Mouse (Mus musculus) myocyte (in vitro differentiated cells): ENCODE results near the gene Tenm2. TPM values are rescaled to one million over a fixed set of nuclear protein-coding genes. Genes with fewer than 3 reads are reported as not detected.

Experiments
- H3K27me3 ChIP-seq: one replicate; pipeline ENCODE4 v1.6.1; 2011; ENCODE audit not compliant: control insufficient read depth, insufficient read depth, insufficient read length
- H3K36me3 ChIP-seq: one replicate; pipeline ENCODE4 v1.6.1; 2011; ENCODE audit not compliant: control insufficient read depth, insufficient read depth
- H3K4me2 ChIP-seq: one replicate; pipeline ENCODE4 v1.6.1; 2011; ENCODE audit warnings: low read depth, control low read depth
- H3K4me3 ChIP-seq: one replicate; pipeline ENCODE4 v1.5.1; 2011; ENCODE audit warnings: mild to moderate bottlenecking, control low read depth, moderate library complexity
- H3K79me2 ChIP-seq: one replicate; pipeline ENCODE4 v1.6.1; 2011; ENCODE audit not compliant: control insufficient read depth, insufficient read depth
- H3ac ChIP-seq: one replicate; pipeline ENCODE4 v1.6.1; 2011; ENCODE audit not compliant: control insufficient read depth, insufficient read length
- CEBPB ChIP-seq: IDR thresholded peaks from 2 replicates; pipeline ENCODE4 v1.6.1; 2011; ENCODE audit warnings: mild to moderate bottlenecking, moderate library complexity; ENCODE audit not compliant: poor library complexity, insufficient read depth, severe bottlenecking
- E2F4 ChIP-seq: IDR thresholded peaks from one replicate; pipeline ENCODE4 v1.6.1; 2011; ENCODE audit warnings: mild to moderate bottlenecking, control low read depth, moderate library complexity; ENCODE audit not compliant: insufficient read depth
- MAX ChIP-seq: IDR thresholded peaks from one replicate; pipeline ENCODE4 v1.6.1; 2011; ENCODE audit warnings: low read depth, mild to moderate bottlenecking, control low read depth
- MYOD1 ChIP-seq, 3 experiments: IDR thresholded peaks; one replicate each; pipeline ENCODE4 v1.6.1; 2011; ENCODE audit warnings: control low read depth in 2 of 3, low read depth in 2 of 3, mild to moderate bottlenecking in 2 of 3, moderate library complexity in 1 of 3; ENCODE audit not compliant: insufficient read length in 2 of 3, control insufficient read depth in 1 of 3
- MYOG ChIP-seq, 3 experiments: IDR thresholded peaks; one replicate each; pipeline ENCODE4 v1.6.1; 2011; ENCODE audit warnings: control low read depth in 2 of 3, low read depth in 2 of 3, mild to moderate bottlenecking in 2 of 3; ENCODE audit not compliant: insufficient read length in 2 of 3, control insufficient read depth in 1 of 3, insufficient read depth in 1 of 3
- POLR2A ChIP-seq: IDR thresholded peaks from one replicate; pipeline ENCODE4 v1.6.1; 2011; ENCODE audit warnings: low read depth, mild to moderate bottlenecking, control low read depth, moderate library complexity; ENCODE audit not compliant: insufficient read length
- POLR2AphosphoS2 ChIP-seq: IDR thresholded peaks from one replicate; pipeline ENCODE4 v1.6.1; 2011; ENCODE audit warnings: low read depth, control low read depth; ENCODE audit not compliant: insufficient read length
- REST ChIP-seq: IDR thresholded peaks from one replicate; pipeline ENCODE4 v1.6.1; 2011; ENCODE audit warnings: mild to moderate bottlenecking, control low read depth, moderate library complexity; ENCODE audit not compliant: insufficient read depth, insufficient read length
- SRF ChIP-seq: IDR thresholded peaks from one replicate; pipeline ENCODE4 v1.6.1; 2011; ENCODE audit warnings: low read depth; ENCODE audit not compliant: control insufficient read depth, insufficient read length
- TCF12 ChIP-seq: IDR thresholded peaks from one replicate; pipeline ENCODE4 v1.6.1; 2011; ENCODE audit warnings: mild to moderate bottlenecking, control low read depth; ENCODE audit not compliant: poor library complexity, insufficient read depth, severe bottlenecking
- TCF3 ChIP-seq: IDR thresholded peaks from one replicate; pipeline ENCODE4 v1.6.1; 2011; ENCODE audit warnings: low read depth, control low read depth; ENCODE audit not compliant: insufficient read length
- USF1 ChIP-seq: IDR thresholded peaks from one replicate; pipeline ENCODE4 v1.6.1; 2011; ENCODE audit warnings: low read depth, mild to moderate bottlenecking, control low read depth, moderate library complexity
- polyA plus RNA-seq: library from polyadenylated mRNA; unstranded; fragments of >200 nt; fragmentation: generic; extraction: Trizol; gene quantifications from one replicate; pipeline ENCODE4 v1.2.1, GENCODE M21; 2012; ENCODE audit warnings: missing spikeins

The Tenm2 gene
- polyA plus RNA-seq, 1 experiment: 0.28 TPM

DNA sequence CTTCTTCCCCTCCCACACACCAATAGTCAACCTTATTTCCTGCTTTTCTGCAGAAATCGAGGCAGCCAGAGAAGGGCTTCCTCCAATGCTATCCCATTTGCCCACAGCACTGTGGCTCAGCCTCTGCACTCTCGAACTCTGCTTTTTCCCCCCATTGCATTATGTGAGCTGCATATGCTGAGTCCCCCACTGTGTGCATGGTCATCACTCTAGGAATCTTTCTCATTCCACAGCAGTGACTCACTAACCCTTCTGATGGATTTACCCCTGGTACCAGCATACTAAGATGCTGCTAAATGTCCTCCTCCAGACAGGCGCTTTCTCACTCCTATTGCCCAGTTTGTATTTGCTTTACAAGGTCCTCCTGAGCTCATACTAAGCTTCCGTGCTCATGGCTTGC, 1222.6 kb downstream of the Tenm2 start:
- Histone ChIP-seq H3K27me3 (no peaks in the 10 kb centered on the region), H3K36me3 (no peaks in the 10 kb centered on the region), H3K4me3 (no peak overlapping the region), H3ac (no peak overlapping the region), H3K4me2 (no peak overlapping the region), H3K79me2 (no peaks in the 10 kb centered on the region)
- TF ChIP-seq CEBPB (no peak), REST (no peak), POLR2AphosphoS2 (no peak), TCF12 (no peak), SRF (no peak), E2F4 (no peak), USF1 (no peak), POLR2A (no peak)

GRCm38 (mm10) chr11:36009281-36010208, 1226.2 kb downstream of the Tenm2 start:
- H3K79me2 ChIP-seq: no peaks in the 10 kb centered on the region

DNA sequence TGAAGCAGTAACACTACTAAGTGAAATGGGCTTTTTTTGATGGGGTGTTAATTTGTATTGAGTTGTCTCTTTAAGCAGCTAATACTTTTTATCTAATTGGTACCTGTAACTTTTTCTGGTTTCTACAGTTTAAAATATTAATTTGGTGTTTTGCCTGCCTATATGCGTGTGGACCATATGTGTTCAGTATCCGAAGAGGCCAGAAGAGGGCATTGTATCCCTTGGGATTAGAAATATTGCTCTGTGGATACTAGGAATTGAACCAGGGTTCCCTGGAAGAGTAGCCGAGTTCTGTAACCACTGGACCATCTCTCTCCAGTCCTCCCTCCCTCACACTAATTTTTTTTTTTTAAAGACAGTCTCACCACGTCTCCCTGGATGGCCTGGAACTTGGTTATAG, 1232.9 kb downstream of the Tenm2 start:
- Histone ChIP-seq H3K4me2 (no peak overlapping the region), H3K79me2 (no peaks in the 10 kb centered on the region), H3K4me3 (no peak overlapping the region), H3K27me3 (no peaks in the 10 kb centered on the region), H3K36me3 (no peaks in the 10 kb centered on the region), H3ac (no peak overlapping the region)
- TF ChIP-seq CEBPB (no peak), MYOG (IDR thresholded peaks at IDR 0.05; ENCODE audit: control insufficient read depth in 1 of 3, insufficient read depth in 1 of 3, insufficient read length in 2 of 3, low read depth in 2 of 3) (no peak), MAX (no peak), POLR2A (no peak), TCF3 (no peak), E2F4 (no peak), POLR2AphosphoS2 (no peak), USF1 (no peak), REST (no peak), TCF12 (no peak), MYOD1 (IDR thresholded peaks at IDR 0.05; ENCODE audit: control insufficient read depth in 1 of 3, insufficient read length in 2 of 3, low read depth in 2 of 3) (no peak), SRF (no peak)

More at GRCm38 (mm10) chr11:36009281-36010208, 1226.2 kb downstream of the Tenm2 start:
- TF ChIP-seq CEBPB (no peak), USF1 (no peak), POLR2AphosphoS2 (no peak), MYOD1 (IDR thresholded peaks at IDR 0.05; ENCODE audit: control insufficient read depth in 1 of 3, insufficient read length in 2 of 3, low read depth in 2 of 3) (no peak), MYOG (IDR thresholded peaks at IDR 0.05; ENCODE audit: control insufficient read depth in 1 of 3, insufficient read depth in 1 of 3, insufficient read length in 2 of 3, low read depth in 2 of 3) (no peak), TCF3 (no peak), MAX (no peak), REST (no peak), SRF (no peak), POLR2A (no peak), E2F4 (no peak), TCF12 (no peak)
- H3ac ChIP-seq: no peak overlapping the region
- H3K36me3 ChIP-seq: no peaks in the 10 kb centered on the region
- H3K4me2 ChIP-seq: no peak overlapping the region
- H3K4me3 ChIP-seq: no peak overlapping the region
- H3K27me3 ChIP-seq: no peaks in the 10 kb centered on the region

- TF ChIP-seq CEBPB (no peak), POLR2A (no peak), TCF12 (no peak), REST (no peak), MAX (no peak), POLR2AphosphoS2 (no peak), MYOG (IDR thresholded peaks at IDR 0.05; ENCODE audit: control insufficient read depth in 1 of 3, insufficient read depth in 1 of 3, insufficient read length in 2 of 3, low read depth in 2 of 3) (no peak), TCF3 (no peak), SRF (no peak), E2F4 (no peak), MYOD1 (IDR thresholded peaks at IDR 0.05; ENCODE audit: control insufficient read depth in 1 of 3, insufficient read length in 2 of 3, low read depth in 2 of 3) (no peak), USF1 (no peak)
Measured at GRCm38 (mm10) chr11:36001282-36001970, 1234.3 kb downstream of the Tenm2 start.

More at GRCm38 (mm10) chr11:36001282-36001970, 1234.3 kb downstream of the Tenm2 start:
- Histone ChIP-seq H3K36me3 (no peaks in the 10 kb centered on the region), H3K79me2 (no peaks in the 10 kb centered on the region), H3K4me3 (no peak overlapping the region), H3K4me2 (peak overlapping the region; percentile 73), H3K27me3 (no peaks in the 10 kb centered on the region), H3ac (no peak overlapping the region)
